Mouse (Mus musculus) intestine, embryonic 16.5 days (tissue): Measurements from ENCODE around the gene Btrc. TPM values are rescaled to one million over a fixed set of nuclear protein-coding genes. Genes with fewer than 3 reads are reported as not detected.
A peak's percentile ranks its signal among the peaks of the same experiment; 100 is the strongest.

Source experiments
- ATAC-seq: fragments of 200-750 bp; cut with Nextera tagmentation; 2 replicates; pipeline ENCODE4 v1.8.0; 2017; ENCODE audit warnings: moderate TSS enrichment, moderate library complexity
- H3K27ac ChIP-seq: fragments of 300-500 bp; sonication (generic); 2 replicates; pipeline ENCODE4 v1.5.1; 2014; ENCODE audit warnings: mild to moderate bottlenecking, low read length
- H3K27me3 ChIP-seq: fragments of 300-500 bp; sonication (generic); replicated peaks from 2 replicates; pipeline ENCODE4 v1.6.1; 2014; ENCODE audit warnings: low read length, control low read depth, mixed read lengths; ENCODE audit not compliant: control insufficient read depth, insufficient read depth
- H3K36me3 ChIP-seq: fragments of 300-500 bp; sonication (generic); 2 replicates; pipeline ENCODE4 v1.6.1; 2014; ENCODE audit warnings: low read length, control low read depth; ENCODE audit not compliant: control insufficient read depth, insufficient read depth
- H3K4me1 ChIP-seq: fragments of 300-500 bp; sonication (generic); 2 replicates; pipeline ENCODE4 v1.6.1; 2014; ENCODE audit warnings: low read length, control low read depth, mixed read lengths; ENCODE audit not compliant: control insufficient read depth, insufficient read depth
- H3K4me2 ChIP-seq: fragments of 300-500 bp; sonication (generic); 2 replicates; pipeline ENCODE4 v1.6.1; 2014; ENCODE audit warnings: low read depth, low read length, control low read depth
- H3K4me3 ChIP-seq: fragments of 300-500 bp; sonication (generic); 2 replicates; pipeline ENCODE4 v1.5.1; 2014; ENCODE audit warnings: mild to moderate bottlenecking, low read length
- H3K9ac ChIP-seq: fragments of 300-500 bp; sonication (generic); 2 replicates; pipeline ENCODE4 v1.6.1; 2014; ENCODE audit warnings: low read depth, low read length
- H3K9me3 ChIP-seq: fragments of 300-500 bp; sonication (generic); 2 replicates; pipeline ENCODE4 v1.6.1; 2016; ENCODE audit warnings: low read length, control low read depth; ENCODE audit not compliant: control insufficient read depth
- WGBS: fragments of 180-500 bp; shearing (Covaris S2); extraction: QIAGEN DNeasy Blood & Tissue Kit; methylation state at CpG from one replicate; pipeline ENCODE4 v1.1.7; 2014; 5-methylcytosine and 5-hydroxymethylcytosine counted together
- polyA plus RNA-seq: library from polyadenylated mRNA; unstranded; fragments of >200 nt; fragmentation: Nextera tagmentation; extraction: Ambion mirVana; gene quantifications from 2 replicates; pipeline ENCODE4 v1.2.1, GENCODE M21; 2015

Btrc gene
- polyA plus RNA-seq, 1 experiment from 2014 or later = 30.4 TPM

- H3K36me3 ChIP-seq = no peaks in the 10 kb centered on the region
- 93% methylated on average over 5 of the region's 5 CpGs for WGBS
- no peak for ATAC-seq
- no peaks in the 10 kb centered on the region for H3K9me3 ChIP-seq
- no peaks in the 10 kb centered on the region for H3K27me3 ChIP-seq
- H3K9ac ChIP-seq = no peak overlapping the region
- no peak overlapping the region for H3K27ac ChIP-seq
- H3K4me1 ChIP-seq = no peaks in the 10 kb centered on the region
- H3K4me2 ChIP-seq = no peak overlapping the region
- H3K4me3 ChIP-seq = no peak overlapping the region
These were observed 74.7 kb downstream of the Btrc start for GRCm38 (mm10) chr19:45438191-45438590.

DNA sequence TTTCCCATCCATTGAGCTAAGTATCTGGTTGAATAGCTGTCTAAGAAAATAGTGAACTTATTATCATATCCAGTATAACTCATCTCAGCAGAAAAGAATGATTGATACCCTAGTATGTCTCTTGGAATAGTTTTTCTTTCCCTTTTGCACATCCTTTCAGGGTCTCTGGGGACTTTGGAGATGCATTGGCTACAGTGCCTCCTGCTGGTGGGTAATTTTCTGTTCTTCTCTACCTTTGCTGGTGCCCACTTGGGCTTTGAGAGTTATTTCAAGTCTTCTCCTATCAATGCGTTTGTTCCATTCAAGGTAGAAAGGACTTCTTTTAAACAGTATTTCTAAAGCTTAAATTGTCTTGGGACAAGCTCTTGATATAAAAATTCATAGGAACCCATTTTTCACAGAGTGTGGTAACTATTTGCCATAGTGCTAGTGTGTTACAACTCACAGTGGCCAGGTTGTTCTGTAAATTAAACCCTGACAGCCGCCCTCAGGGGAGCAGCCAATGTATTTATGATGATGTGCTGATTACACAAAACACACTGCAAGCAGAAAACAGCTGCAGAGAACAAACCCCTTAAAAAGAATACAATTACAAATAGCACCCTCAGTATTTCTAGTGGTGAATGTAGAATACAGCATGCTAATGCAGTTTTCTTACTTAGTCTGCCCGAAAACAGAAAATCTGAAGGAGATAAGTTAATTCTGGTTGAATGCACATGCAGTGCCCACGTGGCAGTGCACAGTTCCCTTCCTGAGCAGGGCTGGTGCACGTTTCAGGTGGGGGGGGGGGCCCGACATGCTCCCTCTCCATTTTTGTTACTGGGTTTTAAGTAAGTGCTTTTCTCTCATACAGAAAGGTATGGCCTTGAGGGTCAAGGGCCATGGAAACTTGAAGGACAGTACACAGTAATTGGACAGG, 75.7 kb downstream of the Btrc start:
- Histone ChIP-seq H3K9ac (no peak overlapping the region), H3K4me3 (no peak overlapping the region), H3K27ac (no peak overlapping the region), H3K9me3 (no peaks in the 10 kb centered on the region), H3K4me2 (no peak overlapping the region), H3K36me3 (no peaks in the 10 kb centered on the region), H3K4me1 (no peaks in the 10 kb centered on the region), H3K27me3 (no peaks in the 10 kb centered on the region)
- no peak for ATAC-seq
- WGBS = 72% methylated on average over 6 of the region's 6 CpGs

DNA sequence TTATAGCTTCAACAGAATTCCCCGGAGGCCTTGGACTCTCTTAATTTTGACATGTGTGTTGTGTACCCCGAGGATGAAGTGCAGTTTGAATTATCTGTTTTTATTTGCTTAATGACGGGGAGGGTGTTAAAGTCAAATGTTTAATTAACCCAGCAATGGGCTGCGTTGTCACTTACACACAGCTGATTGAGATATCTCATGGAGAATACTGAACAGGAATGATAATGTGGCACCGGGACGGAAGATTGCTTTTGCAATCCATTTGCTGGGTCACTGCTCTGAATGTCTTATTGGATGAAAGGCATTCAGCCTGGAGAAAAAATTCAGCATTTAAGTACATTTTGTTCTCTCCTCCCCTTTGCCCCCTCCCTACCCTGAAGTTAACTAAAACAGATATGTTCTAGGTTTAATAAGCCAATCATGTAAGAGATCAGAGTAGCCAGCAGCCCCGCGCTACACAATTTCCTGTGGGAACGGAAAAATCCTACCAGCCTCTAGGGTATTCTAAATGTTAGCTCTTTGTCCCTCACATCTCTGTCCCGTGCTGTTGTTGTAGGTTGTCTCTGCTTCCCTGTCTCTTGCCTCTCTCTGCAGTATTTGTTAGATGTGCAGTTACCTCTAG, 77.1 kb downstream of the Btrc start:
- Histone ChIP-seq H3K4me2 (no peak overlapping the region), H3K4me1 (no peaks in the 10 kb centered on the region), H3K27me3 (no peaks in the 10 kb centered on the region), H3K36me3 (no peaks in the 10 kb centered on the region), H3K9me3 (no peaks in the 10 kb centered on the region), H3K27ac (no peak overlapping the region), H3K9ac (no peak overlapping the region), H3K4me3 (no peak overlapping the region)
- WGBS = 62% methylated on average over 10 of the region's 10 CpGs
- no peak for ATAC-seq

DNA sequence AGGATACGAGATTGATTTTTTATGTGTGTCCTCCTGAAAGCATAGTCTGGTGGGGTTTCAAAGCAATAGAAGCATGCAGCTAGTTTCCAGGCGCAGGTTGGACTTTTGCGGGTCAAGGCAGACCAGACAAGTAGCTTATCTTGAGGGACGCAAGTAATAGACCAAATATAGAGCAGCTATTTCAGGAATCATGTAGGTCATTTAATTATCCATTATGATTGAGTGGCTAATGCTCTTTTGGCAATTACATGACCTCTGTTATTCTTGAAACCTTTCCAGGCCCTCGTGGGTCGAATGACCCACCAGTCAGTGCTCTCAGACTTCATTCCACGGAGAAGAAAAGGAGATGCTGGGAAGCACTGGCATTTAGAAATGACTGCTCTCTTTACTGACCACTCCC, 78.2 kb downstream of the Btrc start:
- Histone ChIP-seq H3K9ac (no peak overlapping the region), H3K4me1 (no peaks in the 10 kb centered on the region), H3K36me3 (no peaks in the 10 kb centered on the region), H3K27ac (no peak overlapping the region), H3K4me3 (no peak overlapping the region), H3K4me2 (no peak overlapping the region), H3K27me3 (no peaks in the 10 kb centered on the region), H3K9me3 (no peaks in the 10 kb centered on the region)
- ATAC-seq = no peak
- 60% methylated on average over 7 of the region's 7 CpGs for WGBS

DNA sequence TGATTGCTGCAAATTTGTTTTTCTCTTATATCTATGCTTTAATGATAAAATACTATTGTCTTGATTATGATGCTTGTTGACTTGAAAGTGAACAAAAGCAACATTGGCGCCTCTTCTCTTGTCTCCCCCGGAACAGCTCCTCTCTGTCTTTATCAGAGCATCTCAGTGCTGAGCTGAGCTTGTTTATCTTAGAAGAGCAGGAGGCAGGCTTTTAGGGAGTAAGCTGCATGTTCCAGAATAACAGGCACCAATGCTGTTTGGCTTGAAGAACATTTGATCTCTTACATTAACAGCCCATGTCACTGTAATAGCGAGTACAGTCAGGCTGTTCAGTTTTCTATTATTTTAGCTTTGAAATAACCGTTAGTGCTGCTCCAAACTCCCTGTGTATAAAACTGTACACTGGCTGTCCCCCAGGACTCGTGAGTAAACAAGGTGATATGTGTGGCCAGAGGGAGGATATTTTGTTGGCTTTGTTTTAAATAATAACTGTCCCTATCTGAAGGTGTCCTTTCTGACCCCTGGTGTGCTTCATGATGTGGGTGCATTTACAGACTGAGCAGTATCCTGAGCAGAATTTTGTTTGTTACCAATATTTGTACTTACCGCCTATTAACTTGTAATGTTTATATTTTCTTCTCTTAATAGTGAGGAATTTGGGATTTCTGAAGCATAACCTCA, 81.9 kb downstream of the Btrc start:
- Histone ChIP-seq H3K4me1 (no peaks in the 10 kb centered on the region), H3K4me3 (no peak overlapping the region), H3K27ac (no peak overlapping the region), H3K4me2 (no peak overlapping the region), H3K9ac (no peak overlapping the region), H3K9me3 (no peaks in the 10 kb centered on the region), H3K36me3 (no peaks in the 10 kb centered on the region), H3K27me3 (no peaks in the 10 kb centered on the region)
- peak; percentile 59; the same call in 1 of the 2 replicates for ATAC-seq
- 54% methylated on average over 6 of the region's 6 CpGs for WGBS

GRCm38 (mm10) chr19:45446631-45447030, 83.1 kb downstream of the Btrc start:
- no peaks in the 10 kb centered on the region for H3K27me3 ChIP-seq
- no peak for ATAC-seq
- no peak overlapping the region for H3K4me2 ChIP-seq
- no peak overlapping the region for H3K9ac ChIP-seq
- no peaks in the 10 kb centered on the region for H3K9me3 ChIP-seq
- 55% methylated on average over 7 of the region's 7 CpGs for WGBS
- H3K27ac ChIP-seq = no peak overlapping the region
- H3K4me1 ChIP-seq = no peaks in the 10 kb centered on the region
- H3K4me3 ChIP-seq = no peak overlapping the region
- no peaks in the 10 kb centered on the region for H3K36me3 ChIP-seq

DNA sequence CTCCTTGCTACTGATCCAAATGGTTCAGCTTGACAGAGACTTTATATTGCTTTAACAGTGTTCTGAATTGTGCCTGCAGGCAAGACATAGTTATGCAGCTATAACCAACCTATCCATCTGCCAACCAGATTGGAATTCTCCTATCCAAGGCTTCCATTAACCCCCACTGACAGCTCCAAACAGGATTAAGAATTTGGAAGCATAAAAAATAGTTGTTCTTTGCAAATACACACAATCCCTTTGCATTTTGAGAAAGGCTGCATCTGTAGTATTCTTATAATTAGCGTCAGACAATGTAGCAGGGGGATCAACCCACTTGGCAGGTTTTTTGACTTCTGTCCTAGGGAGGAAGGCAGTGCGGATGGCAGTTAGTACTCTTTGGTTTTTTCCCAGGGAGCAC, 83.7 kb downstream of the Btrc start:
- Histone ChIP-seq H3K9me3 (no peaks in the 10 kb centered on the region), H3K4me3 (no peak overlapping the region), H3K4me1 (no peaks in the 10 kb centered on the region), H3K36me3 (no peaks in the 10 kb centered on the region), H3K4me2 (no peak overlapping the region), H3K9ac (no peak overlapping the region), H3K27ac (no peak overlapping the region), H3K27me3 (no peaks in the 10 kb centered on the region)
- 76% methylated on average over 2 of the region's 2 CpGs for WGBS
- no peak for ATAC-seq

GRCm38 (mm10) chr19:45447886-45448285, 84.4 kb downstream of the Btrc start:
- no peak for ATAC-seq
- H3K4me3 ChIP-seq = no peak overlapping the region
- no peaks in the 10 kb centered on the region for H3K36me3 ChIP-seq
- H3K27ac ChIP-seq = no peak overlapping the region
- no peak overlapping the region for H3K9ac ChIP-seq
- no peaks in the 10 kb centered on the region for H3K27me3 ChIP-seq
- H3K9me3 ChIP-seq = no peaks in the 10 kb centered on the region
- 83% methylated on average over 1 of the region's 1 CpGs for WGBS
- H3K4me2 ChIP-seq = no peak overlapping the region
- H3K4me1 ChIP-seq = no peaks in the 10 kb centered on the region

DNA sequence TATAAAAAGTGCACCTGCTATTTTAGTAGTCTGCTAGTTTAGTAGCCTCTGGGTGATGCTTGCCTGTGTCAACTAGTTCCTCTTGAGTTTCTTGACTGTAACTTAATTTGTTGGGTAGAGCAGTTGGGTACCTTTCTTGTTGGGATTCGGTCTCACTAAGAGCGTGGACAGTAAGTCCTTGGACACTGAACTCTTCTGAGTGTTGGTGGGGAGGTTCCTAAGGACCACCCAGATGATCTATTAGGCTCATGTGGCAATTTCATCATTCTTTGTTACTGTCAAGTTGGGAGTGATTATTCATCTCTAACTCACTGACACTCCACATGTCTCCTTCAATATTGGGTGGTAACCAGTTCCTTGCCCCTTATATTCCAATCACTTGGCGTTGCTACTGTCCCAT, 90.9 kb downstream of the Btrc start:
- H3K4me1 ChIP-seq = no peaks in the 10 kb centered on the region
- no peaks in the 10 kb centered on the region for H3K36me3 ChIP-seq
- H3K9ac ChIP-seq = no peak overlapping the region
- no peak overlapping the region for H3K4me2 ChIP-seq
- H3K4me3 ChIP-seq = no peak overlapping the region
- H3K9me3 ChIP-seq = no peaks in the 10 kb centered on the region
- WGBS = 96% methylated on average over 3 of the region's 3 CpGs
- H3K27ac ChIP-seq = no peak overlapping the region
- no peak for ATAC-seq
- no peaks in the 10 kb centered on the region for H3K27me3 ChIP-seq
